Mouse (Mus musculus) megakaryocyte, embryonic 14.5 days (primary cell): Measurements from ENCODE around the gene Tcf25. TPM values are rescaled to one million over a fixed set of nuclear protein-coding genes. Genes with fewer than 3 reads are reported as not detected.

Source experiments
- H3K27me3 ChIP-seq: replicated peaks from 2 replicates; pipeline ENCODE3; 2012; ENCODE audit warnings: inconsistent platforms
- H3K36me3 ChIP-seq: replicated peaks from 2 replicates; pipeline ENCODE3; 2012; ENCODE audit warnings: low read length, inconsistent platforms, mixed read lengths
- H3K4me1 ChIP-seq: 2 replicates; pipeline ENCODE4 v1.6.1; 2012; ENCODE audit warnings: inconsistent platforms
- H3K4me3 ChIP-seq: replicated peaks from 2 replicates; pipeline ENCODE3; 2012; ENCODE audit warnings: moderate library complexity, mild to moderate bottlenecking, inconsistent platforms
- H3K9me3 ChIP-seq: 2 replicates; pipeline ENCODE4 v1.6.1; 2012; ENCODE audit warnings: inconsistent platforms
- FLI1 ChIP-seq: IDR thresholded peaks from 2 replicates; pipeline ENCODE4 v1.6.1; 2012; ENCODE audit warnings: low read length, inconsistent platforms, mixed read lengths
- GATA1 ChIP-seq: IDR thresholded peaks from 3 replicates; pipeline ENCODE4 v1.6.1; 2012; ENCODE audit warnings: mixed read lengths, low read length, inconsistent platforms, borderline replicate concordance
- polyA plus RNA-seq: library from polyadenylated mRNA; stranded (reverse); fragments of >175 nt; gene quantifications from 2 replicates; pipeline ENCODE4 v1.2.3, GENCODE M21; 2012; ENCODE audit warnings: low replicate concordance; ENCODE audit not compliant: insufficient read depth

Gene Tcf25
- polyA plus RNA-seq, 1 experiment: 108 TPM

DNA sequence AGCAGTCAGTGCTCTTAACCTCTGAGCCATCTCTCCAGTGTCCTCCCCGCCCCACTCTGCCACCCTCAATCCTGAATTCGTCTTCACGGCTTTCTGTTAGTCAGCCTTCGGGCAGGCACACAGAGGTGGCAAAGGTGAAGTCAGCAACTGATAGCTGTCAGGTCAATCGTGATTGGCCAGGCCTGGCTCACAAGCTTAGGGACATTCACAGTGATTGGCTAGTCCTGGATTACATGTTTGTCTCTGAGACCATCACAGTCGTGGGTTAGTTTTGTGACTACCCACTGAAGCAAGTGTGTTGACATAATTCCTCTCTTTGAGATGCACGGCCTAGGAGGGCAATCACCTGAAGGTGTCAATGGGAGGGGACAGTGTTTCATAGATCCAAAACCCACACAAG, 79.7 kb downstream of the Tcf25 start:
- TF ChIP-seq GATA1 (no peak), FLI1 (no peak)
- no peaks in the 10 kb centered on the region for H3K27me3 ChIP-seq
- peaks cover 87% of the 10 kb centered on the region for H3K36me3 ChIP-seq
- H3K4me1 ChIP-seq: peaks cover 88% of the 10 kb centered on the region
- no peak overlapping the region for H3K4me3 ChIP-seq
- no peaks in the 10 kb centered on the region for H3K9me3 ChIP-seq

Other genes with a start within 250 kb of the Tcf25 start
- not detected in 2 replicates for gene Sult5a1, start 215.4 kb upstream of the Tcf25 start, polyA plus RNA-seq
- gene Dpep1, start 187.5 kb upstream of the Tcf25 start, polyA plus RNA-seq: not detected in 2 replicates
- gene Chmp1a, start 161.0 kb upstream of the Tcf25 start, polyA plus RNA-seq: 25.0 and 29.4 TPM in 2 replicates
- not detected in 2 replicates for gene Spata33, start 160.9 kb upstream of the Tcf25 start, polyA plus RNA-seq
- gene Cdk10, start 148.9 kb upstream of the Tcf25 start, polyA plus RNA-seq: 39.4 and 48.1 TPM in 2 replicates
- gene Spata2l, start 137.5 kb upstream of the Tcf25 start, polyA plus RNA-seq: 5.3 and 6.1 TPM in 2 replicates
- gene Zfp276, start 119.6 kb upstream of the Tcf25 start, polyA plus RNA-seq: 5.0 and 11.6 TPM in 2 replicates
- gene Vps9d1, start 119.4 kb upstream of the Tcf25 start, polyA plus RNA-seq: 49.9 and 179 TPM in 2 replicates
- 16.5 and 24.3 TPM in 2 replicates for gene Fanca, start 55.2 kb upstream of the Tcf25 start, polyA plus RNA-seq
- 0.47 TPM in 1 of 2 replicates, not detected in the other for gene Spire2, start 41.0 kb upstream of the Tcf25 start, polyA plus RNA-seq
- 1.1 TPM in 1 of 2 replicates, not detected in the other for gene Mc1r, start 33.4 kb downstream of the Tcf25 start, polyA plus RNA-seq
- gene Tubb3, start 37.7 kb downstream of the Tcf25 start, polyA plus RNA-seq: 123 and 178 TPM in 2 replicates
- 20.7 and 47.5 TPM in 2 replicates for gene Def8, start 49.8 kb downstream of the Tcf25 start, polyA plus RNA-seq
- 8.8 and 20.1 TPM in 2 replicates for gene Afg3l1, start 104.2 kb downstream of the Tcf25 start, polyA plus RNA-seq
- gene Dbndd1, start 141.7 kb downstream of the Tcf25 start, polyA plus RNA-seq: not detected in 2 replicates
- gene Gas8, start 145.1 kb downstream of the Tcf25 start, polyA plus RNA-seq: 3.7 and 21.3 TPM in 2 replicates